Mouse (Mus musculus) megakaryocyte, embryonic 14.5 days (primary cell): ENCODE results near the gene Hist1h2bf.

ENCODE experiments used
- FLI1 ChIP-seq: IDR thresholded peaks from 2 replicates; pipeline ENCODE4 v1.6.1; 2012; ENCODE audit warnings: low read length, inconsistent platforms, mixed read lengths
- GATA1 ChIP-seq: IDR thresholded peaks from 3 replicates; pipeline ENCODE4 v1.6.1; 2012; ENCODE audit warnings: mixed read lengths, low read length, inconsistent platforms, borderline replicate concordance

- TF ChIP-seq GATA1 (no peak), FLI1 (no peak)
These were observed 3.8 kb upstream of the Hist1h2bf start for GRCm38 (mm10) chr13:23577835-23578234.
